20 mouse cellular contexts compared by ENCODE assay signal in the genomic region with DNA sequence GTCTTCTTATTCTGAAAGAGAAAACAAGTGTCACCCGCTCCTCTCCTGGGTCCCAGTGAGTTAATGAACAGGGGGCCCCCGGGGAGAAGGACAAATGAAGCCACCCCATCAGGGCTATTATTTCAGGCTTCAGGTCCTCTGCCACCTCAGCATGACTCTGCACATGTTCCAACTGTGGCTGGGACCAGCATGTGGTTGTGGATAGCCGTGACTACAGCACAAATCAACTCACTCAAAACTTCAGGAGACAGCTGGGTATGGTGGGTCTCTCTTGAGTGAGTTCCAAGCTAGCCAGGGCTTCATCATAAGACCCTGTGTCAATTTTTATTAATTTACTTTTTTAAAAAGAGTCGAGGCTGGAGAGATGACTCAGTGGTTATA. TPM values are rescaled to one million over a fixed set of nuclear protein-coding genes. Genes with fewer than 3 reads are reported as not detected.
DNase-seq lines count a peak whose midpoint lies in the region; ATAC-seq lines count a peak whose summit lies in the region.
"Had no signal": no experiment of that assay in that cellular context is flagged by ENCODE, and none has a peak within 500 bp of the region (broad histone marks: within the 10 kb centered on the region; RNA-seq: fewer than 3 reads in every experiment).

No protein-coding gene starts in this region.

- no peaks in the 10 kb centered on the region for H3K27me3 ChIP-seq in midbrain, embryonic 11.5 days (ENCODE audit: control insufficient read depth, insufficient read depth, low read length)
- no peaks in the 10 kb centered on the region for H3K27me3 ChIP-seq in midbrain, embryonic 14.5 days (ENCODE audit: control insufficient read depth, insufficient read depth, low read length)
- H3K27me3 ChIP-seq: forebrain, embryonic 13.5 days; heart, embryonic 13.5 days; hindbrain, embryonic 12.5 days; Patski had no signal

- no peaks in the 10 kb centered on the region for H3K9me3 ChIP-seq in midbrain, embryonic 11.5 days (ENCODE audit: control insufficient read depth, low read length)
- no peaks in the 10 kb centered on the region for H3K9me3 ChIP-seq in midbrain, embryonic 14.5 days (ENCODE audit: control insufficient read depth, low read length)
- H3K9me3 ChIP-seq: forebrain, embryonic 13.5 days; heart, embryonic 13.5 days; hindbrain, embryonic 12.5 days had no signal

- 65% methylated on average over 4 of the region's 4 CpGs for WGBS in midbrain, embryonic 11.5 days
- WGBS in midbrain, embryonic 14.5 days, result 67% methylated on average over 4 of the region's 4 CpGs

- H3K4me2 ChIP-seq in midbrain, embryonic 11.5 days, result no peak overlapping the region
- H3K4me2 ChIP-seq in midbrain, embryonic 14.5 days (ENCODE audit: low read length), result no peak overlapping the region
- H3K4me2 ChIP-seq: forebrain, embryonic 13.5 days; heart, embryonic 13.5 days; hindbrain, embryonic 12.5 days had no signal

- no peak overlapping the region for H3K9ac ChIP-seq in midbrain, embryonic 11.5 days (ENCODE audit: low read length)
- no peak overlapping the region for H3K9ac ChIP-seq in midbrain, embryonic 14.5 days (replicated peaks; ENCODE audit: low read length)
- H3K9ac ChIP-seq: forebrain, embryonic 13.5 days; forebrain, postnatal 0 days; heart, embryonic 13.5 days; hindbrain, embryonic 12.5 days had no signal

- H3K27ac ChIP-seq in midbrain, embryonic 11.5 days (ENCODE audit: low read depth, low read length), result no peak overlapping the region
- no peak overlapping the region for H3K27ac ChIP-seq in midbrain, embryonic 14.5 days (replicated peaks; ENCODE audit: low read depth, low read length)
- H3K27ac ChIP-seq: forebrain, embryonic 13.5 days; heart, adult 2 months; heart, embryonic 13.5 days; hindbrain, embryonic 12.5 days had no signal

- no peak overlapping the region for H3K4me3 ChIP-seq in midbrain, embryonic 11.5 days (ENCODE audit: low read depth, low read length)
- no peak overlapping the region for H3K4me3 ChIP-seq in midbrain, embryonic 14.5 days (replicated peaks; ENCODE audit: low read depth, low read length)
- H3K4me3 ChIP-seq: forebrain, embryonic 13.5 days; heart, adult 2 months; heart, embryonic 13.5 days; hindbrain, embryonic 12.5 days had no signal

- H3K36me3 ChIP-seq in midbrain, embryonic 11.5 days (ENCODE audit: control insufficient read depth, insufficient read depth, low read length), result no peaks in the 10 kb centered on the region
- no peaks in the 10 kb centered on the region for H3K36me3 ChIP-seq in midbrain, embryonic 14.5 days (ENCODE audit: control insufficient read depth, insufficient read depth, low read length)
- H3K36me3 ChIP-seq: heart, embryonic 13.5 days; hindbrain, embryonic 12.5 days had no signal

- DNase-seq in adrenal gland, postnatal 14 days, result peak; percentile 23
- DNase-seq in adrenal gland, postnatal 36 days, result no peak
- DNase-seq in midbrain, embryonic 11.5 days (ENCODE audit: low spot score, missing footprints), result peak; percentile 60
- no peak for DNase-seq in midbrain, embryonic 14.5 days
- no peak for DNase-seq in heart, adult 9 months (ENCODE audit: low spot score in 2 of 2)
- DNase-seq in left cerebral cortex, postnatal 4 days, result no peak
- DNase-seq: adrenal gland, adult 2 months; cerebellum, adult 11-12 months; cerebellum, adult 9-10 months; cerebellum, postnatal 25 days; forebrain, postnatal 0 days; gastrocnemius, postnatal 14 days; heart, adult 2 months; heart, postnatal 4 days had no signal

- intact Hi-C loops in left cerebral cortex, postnatal 4 days (cut with DNase I), result no loop called here

- no peak for ATAC-seq in midbrain, embryonic 11.5 days (ENCODE audit: low FRiP score)
- no peak for ATAC-seq in midbrain, embryonic 14.5 days (ENCODE audit: low FRiP score, low TSS enrichment)
- ATAC-seq in megakaryocyte progenitor cell, adult 5-6 weeks (replicated peaks; ENCODE audit: poor library complexity), result 0 out of 2 replicates have a peak, but pooled peaks have one; percentile 20
- ATAC-seq: forebrain, embryonic 13.5 days; forebrain, postnatal 0 days; hindbrain, embryonic 16.5 days; Patski had no signal

- no peaks in the 10 kb centered on the region for H3K4me1 ChIP-seq in midbrain, embryonic 11.5 days (ENCODE audit: control insufficient read depth, insufficient read depth, low read length)
- no peaks in the 10 kb centered on the region for H3K4me1 ChIP-seq in midbrain, embryonic 14.5 days (ENCODE audit: control insufficient read depth, insufficient read depth, low read length)
- H3K4me1 ChIP-seq: hindbrain, embryonic 12.5 days had no signal

RNA-seq across cellular contexts. Expression of a gene that starts 11.9 kb away (rescaled TPM):
- total RNA-seq in adrenal gland, postnatal 14 days (2021), result 4.2 and 5.2 TPM in 2 replicates
- 1 to 10 TPM; 4.5 to 6.1 TPM for total RNA-seq in adrenal gland, postnatal 36 days (2021)
- 6.7 and 7.9 TPM in 2 replicates for polyA plus RNA-seq in midbrain, embryonic 11.5 days (2014; fragmentation: Nextera tagmentation; extraction: Ambion mirVana)
- polyA plus RNA-seq in midbrain, embryonic 14.5 days (2014; fragmentation: Nextera tagmentation; extraction: Ambion mirVana), result 3.2 and 4.6 TPM in 2 replicates
- 4.0 and 5.4 TPM in 2 replicates for total RNA-seq in megakaryocyte progenitor cell, adult 5-6 weeks (2015)
- total RNA-seq in megakaryocyte progenitor cell, adult 5-6 weeks (2017), result 2.8 and 3.5 TPM in 2 replicates
- total RNA-seq in left cerebral cortex, postnatal 4 days (2021), result 1 to 10 TPM; 2.5 to 2.7 TPM

RNA-seq across cellular contexts. Expression of a gene that starts 33.7 kb away (rescaled TPM):
- 31.0 and 35.6 TPM in 2 replicates for total RNA-seq in adrenal gland, postnatal 14 days (2021)
- 10 to 100 TPM; 28.5 to 35.5 TPM for total RNA-seq in adrenal gland, postnatal 36 days (2021)
- 69.5 and 81.7 TPM in 2 replicates for polyA plus RNA-seq in midbrain, embryonic 11.5 days (2014; fragmentation: Nextera tagmentation; extraction: Ambion mirVana)
- polyA plus RNA-seq in midbrain, embryonic 14.5 days (2014; fragmentation: Nextera tagmentation; extraction: Ambion mirVana), result 52.0 and 60.3 TPM in 2 replicates
- total RNA-seq in megakaryocyte progenitor cell, adult 5-6 weeks (2015), result 56.4 and 57.4 TPM in 2 replicates
- total RNA-seq in megakaryocyte progenitor cell, adult 5-6 weeks (2017), result 35.8 and 36.5 TPM in 2 replicates
- total RNA-seq in left cerebral cortex, postnatal 4 days (2021), result 10 to 100 TPM; 41.8 to 45.6 TPM

RNA-seq across cellular contexts. Expression of a gene that starts 45.0 kb away (rescaled TPM):
- 27.7 and 38.3 TPM in 2 replicates for total RNA-seq in adrenal gland, postnatal 14 days (2021)
- 10 to 100 TPM; 32.3 to 43.3 TPM for total RNA-seq in adrenal gland, postnatal 36 days (2021)
- polyA plus RNA-seq in midbrain, embryonic 11.5 days (2014; fragmentation: Nextera tagmentation; extraction: Ambion mirVana), result 53.1 and 56.4 TPM in 2 replicates
- polyA plus RNA-seq in midbrain, embryonic 14.5 days (2014; fragmentation: Nextera tagmentation; extraction: Ambion mirVana), result 38.3 and 50.5 TPM in 2 replicates
- total RNA-seq in megakaryocyte progenitor cell, adult 5-6 weeks (2015), result 31.8 and 41.3 TPM in 2 replicates
- total RNA-seq in megakaryocyte progenitor cell, adult 5-6 weeks (2017), result 52.3 and 54.7 TPM in 2 replicates
- total RNA-seq in left cerebral cortex, postnatal 4 days (2021), result 10 to 100 TPM; 37.3 to 41.5 TPM

Comparison
In these comparisons a context has a peak if more than half of its experiments do, and no peak if none do; other contexts are left out.
1. DNase-seq: peak in adrenal gland, postnatal 14 days (single experiment) and midbrain, embryonic 11.5 days (single experiment); none in adrenal gland, postnatal 36 days (0 of 2), midbrain, embryonic 14.5 days (single experiment), heart, adult 9 months (0 of 2) and left cerebral cortex, postnatal 4 days (single experiment).